Mouse (Mus musculus): ENCODE measurements at regions not wholly inside any gene's neighbourhood (a gene's known extent, or its start where the extent isn't known, plus 50 kb on each side); places are given as distances from the start of the nearest gene placed in this dataset.

GRCm38 (mm10) chr15:67472979-67473378, 972.3 kb upstream of the Lrrc6 start:
- no peak for TF ChIP-seq MAX (IDR thresholded peaks at IDR 0.05; ENCODE audit: low read depth)
- no peak for TF ChIP-seq POLR2A (IDR thresholded peaks at IDR 0.05; ENCODE audit: insufficient read length, low read depth)
- TF ChIP-seq TCF12 (IDR thresholded peaks at IDR 0.05; ENCODE audit: insufficient read depth, poor library complexity, severe bottlenecking), result no peak
- TF ChIP-seq TCF3 (IDR thresholded peaks at IDR 0.05; ENCODE audit: insufficient read length, low read depth), result no peak
- no peak for TF ChIP-seq MYOD1 (IDR thresholded peaks at IDR 0.05; ENCODE audit: control insufficient read depth in 1 of 3, insufficient read length in 2 of 3, low read depth in 2 of 3)
- TF ChIP-seq USF1 (IDR thresholded peaks at IDR 0.05; ENCODE audit: low read depth), result no peak

All from myocyte (in vitro differentiated cells).